ENCODE assay signal across 28 mouse cellular contexts in the genomic region with DNA sequence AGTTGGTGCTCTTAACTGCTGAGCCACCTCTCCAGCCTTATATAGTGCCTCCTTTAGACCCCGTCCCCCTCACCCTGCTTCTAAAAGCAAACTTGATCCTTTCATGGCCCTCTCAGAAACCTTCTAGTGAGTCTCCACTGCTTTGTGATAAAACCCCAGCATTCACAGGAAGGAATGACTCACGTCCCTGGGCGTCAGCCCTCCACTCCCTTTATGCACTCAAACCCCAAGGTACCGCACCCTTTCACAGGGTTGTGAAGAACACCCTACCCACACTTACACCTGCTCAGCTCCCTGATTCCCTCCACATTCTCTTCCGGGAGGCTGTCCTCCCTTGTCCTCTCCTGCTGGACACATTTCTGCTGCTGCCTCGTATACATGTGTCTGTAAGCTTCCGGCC. TPM values are rescaled to one million over a fixed set of nuclear protein-coding genes. Genes with fewer than 3 reads are reported as not detected.
DNase-seq lines count a peak whose midpoint lies in the region; ATAC-seq and TF ChIP-seq lines count a peak whose summit lies in the region.
"Had no signal": no experiment of that assay in that cellular context is flagged by ENCODE, and none has a peak within 500 bp of the region (broad histone marks: within the 10 kb centered on the region; RNA-seq: fewer than 3 reads in every experiment).

No protein-coding gene starts in this region.

- H3K4me1 ChIP-seq in heart, embryonic 12.5 days (replicated peaks): peaks cover 2% of the 10 kb centered on the region
- peaks cover 0 to 37% of the 10 kb centered on the region in 2 experiments; a peak in 2 of 4 replicates for H3K4me1 ChIP-seq in MEL (ENCODE audit: control insufficient read depth in 1 of 2, insufficient read depth in 2 of 2, low read length in 2 of 2)
- H3K4me1 ChIP-seq in stomach, embryonic 16.5 days (ENCODE audit: control insufficient read depth, insufficient read depth, low read length): no peaks in the 10 kb centered on the region
- no peaks in the 10 kb centered on the region for H3K4me1 ChIP-seq in midbrain, embryonic 11.5 days (ENCODE audit: control insufficient read depth, insufficient read depth, low read length)
- H3K4me1 ChIP-seq in forebrain, embryonic 12.5 days: no peaks in the 10 kb centered on the region
- H3K4me1 ChIP-seq: embryonic facial prominence, embryonic 13.5 days; embryonic facial prominence, embryonic 15.5 days; forebrain, embryonic 10.5 days; forebrain, embryonic 13.5 days; forebrain, embryonic 15.5 days had no signal

- peak; percentile 52 for DNase-seq in heart, adult 11 months
- peak; percentile 67 for DNase-seq in 416B (ENCODE audit: low read depth)
- peak; percentile 57 for DNase-seq in MEL (ENCODE audit: low read depth, low spot score)
- DNase-seq in midbrain, embryonic 11.5 days (ENCODE audit: low spot score, missing footprints): no peak
- no peak for DNase-seq in layer of hippocampus, postnatal 36 days
- DNase-seq: adrenal gland, adult 2 months; adrenal gland, postnatal 10 days; adrenal gland, postnatal 25 days; cerebellum, adult 11 months; cerebellum, adult 18-20 months; cerebellum, adult 8-10 months; cerebellum, adult 9-11 months; cerebellum, postnatal 14 days; cerebellum, postnatal 36 days; embryo, embryonic 11 days; forebrain, postnatal 0 days had no signal

- H3K4me3 ChIP-seq in heart, embryonic 12.5 days: no peak overlapping the region
- no peak overlapping the region for H3K4me3 ChIP-seq in MEL (ENCODE audit: control insufficient read depth in 1 of 2, insufficient read depth in 1 of 2, low read depth in 2 of 2, low read length in 2 of 2)
- H3K4me3 ChIP-seq in stomach, embryonic 16.5 days (replicated peaks; ENCODE audit: low read length): no peak overlapping the region
- no peak overlapping the region for H3K4me3 ChIP-seq in midbrain, embryonic 11.5 days (ENCODE audit: low read depth, low read length)
- no peak overlapping the region for H3K4me3 ChIP-seq in forebrain, embryonic 12.5 days (replicated peaks)
- H3K4me3 ChIP-seq: embryonic facial prominence, embryonic 13.5 days; embryonic facial prominence, embryonic 15.5 days; erythroblast, embryonic 14.5 days; forebrain, embryonic 10.5 days; forebrain, embryonic 13.5 days; forebrain, embryonic 15.5 days had no signal

- peaks cover 5% of the 10 kb centered on the region for H3K27me3 ChIP-seq in heart, embryonic 12.5 days (replicated peaks)
- no peaks in the 10 kb centered on the region for H3K27me3 ChIP-seq in MEL (ENCODE audit: control insufficient read depth in 1 of 2, insufficient read depth in 2 of 2, low read length in 2 of 2)
- no peaks in the 10 kb centered on the region for H3K27me3 ChIP-seq in stomach, embryonic 16.5 days (ENCODE audit: control insufficient read depth, insufficient read depth, low read length)
- no peaks in the 10 kb centered on the region for H3K27me3 ChIP-seq in midbrain, embryonic 11.5 days (ENCODE audit: control insufficient read depth, insufficient read depth, low read length)
- no peaks in the 10 kb centered on the region for H3K27me3 ChIP-seq in forebrain, embryonic 12.5 days
- H3K27me3 ChIP-seq: embryonic facial prominence, embryonic 13.5 days; embryonic facial prominence, embryonic 15.5 days; forebrain, embryonic 13.5 days; forebrain, embryonic 15.5 days had no signal

- no peaks in the 10 kb centered on the region for H3K36me3 ChIP-seq in heart, embryonic 12.5 days
- H3K36me3 ChIP-seq in MEL (ENCODE audit: control insufficient read depth in 1 of 2, insufficient read depth in 2 of 2, low read length in 2 of 2): peaks cover 0 to 22% of the 10 kb centered on the region in 2 experiments; a peak in 2 of 4 replicates
- no peaks in the 10 kb centered on the region for H3K36me3 ChIP-seq in stomach, embryonic 16.5 days (ENCODE audit: control insufficient read depth, insufficient read depth, low read length)
- no peaks in the 10 kb centered on the region for H3K36me3 ChIP-seq in midbrain, embryonic 11.5 days (ENCODE audit: control insufficient read depth, insufficient read depth, low read length)
- H3K36me3 ChIP-seq in forebrain, embryonic 12.5 days (replicated peaks): no peaks in the 10 kb centered on the region
- H3K36me3 ChIP-seq: embryonic facial prominence, embryonic 13.5 days; embryonic facial prominence, embryonic 15.5 days; forebrain, embryonic 10.5 days; forebrain, embryonic 15.5 days; G1E had no signal

- H3K79me2 ChIP-seq in MEL (ENCODE audit: control insufficient read depth, insufficient read depth, low read length, poor library complexity): no peaks in the 10 kb centered on the region

- H3K9me3 ChIP-seq in heart, embryonic 12.5 days (replicated peaks): no peaks in the 10 kb centered on the region; the same call in none of the 2 replicates
- H3K9me3 ChIP-seq in MEL (replicated peaks; ENCODE audit: insufficient read depth, low read length): no peaks in the 10 kb centered on the region
- no peaks in the 10 kb centered on the region for H3K9me3 ChIP-seq in stomach, embryonic 16.5 days (replicated peaks; ENCODE audit: control insufficient read depth, low read length)
- no peaks in the 10 kb centered on the region for H3K9me3 ChIP-seq in midbrain, embryonic 11.5 days (ENCODE audit: control insufficient read depth, low read length)
- no peaks in the 10 kb centered on the region for H3K9me3 ChIP-seq in forebrain, embryonic 12.5 days
- H3K9me3 ChIP-seq: embryonic facial prominence, embryonic 13.5 days; embryonic facial prominence, embryonic 15.5 days; forebrain, embryonic 10.5 days; forebrain, embryonic 13.5 days; forebrain, embryonic 15.5 days had no signal

- no peak for TF ChIP-seq EP300 in MEL (IDR thresholded peaks at IDR 0.05; ENCODE audit: low read depth in 1 of 2, low read length in 2 of 2)

- no peak for ATAC-seq in heart, embryonic 12.5 days (ENCODE audit: insufficient number of reproducible peaks, low FRiP score)
- ATAC-seq in stomach, embryonic 16.5 days (ENCODE audit: insufficient read depth, low FRiP score): peak; percentile 44; the same call in 1 of the 2 replicates
- ATAC-seq in midbrain, embryonic 11.5 days (ENCODE audit: low FRiP score): no peak
- ATAC-seq in forebrain, embryonic 12.5 days (ENCODE audit: low FRiP score): no peak
- ATAC-seq: forebrain, embryonic 13.5 days; forebrain, embryonic 15.5 days; forebrain, postnatal 0 days had no signal

- H3K4me2 ChIP-seq in heart, embryonic 12.5 days: no peak overlapping the region
- no peak overlapping the region for H3K4me2 ChIP-seq in stomach, embryonic 16.5 days (ENCODE audit: low read depth, low read length)
- no peak overlapping the region for H3K4me2 ChIP-seq in midbrain, embryonic 11.5 days
- no peak overlapping the region for H3K4me2 ChIP-seq in forebrain, embryonic 12.5 days
- H3K4me2 ChIP-seq: embryonic facial prominence, embryonic 13.5 days; embryonic facial prominence, embryonic 15.5 days; forebrain, embryonic 13.5 days; forebrain, embryonic 15.5 days had no signal

- H3K9ac ChIP-seq in heart, embryonic 12.5 days: no peak overlapping the region
- H3K9ac ChIP-seq in MEL (ENCODE audit: control insufficient read depth, low read depth, low read length, poor library complexity, severe bottlenecking): no peak overlapping the region
- no peak overlapping the region for H3K9ac ChIP-seq in stomach, embryonic 16.5 days (ENCODE audit: low read length)
- no peak overlapping the region for H3K9ac ChIP-seq in midbrain, embryonic 11.5 days (ENCODE audit: low read length)
- H3K9ac ChIP-seq in forebrain, embryonic 12.5 days: no peak overlapping the region
- H3K9ac ChIP-seq: embryonic facial prominence, embryonic 13.5 days; embryonic facial prominence, embryonic 15.5 days; forebrain, embryonic 13.5 days; forebrain, embryonic 15.5 days; forebrain, postnatal 0 days had no signal

- no peak overlapping the region for H3K27ac ChIP-seq in heart, embryonic 12.5 days (ENCODE audit: poor library complexity, severe bottlenecking)
- peak overlapping the region; percentile 34 for H3K27ac ChIP-seq in MEL (ENCODE audit: control insufficient read depth, low read depth, low read length)
- no peak overlapping the region for H3K27ac ChIP-seq in stomach, embryonic 16.5 days (ENCODE audit: low read length)
- H3K27ac ChIP-seq in midbrain, embryonic 11.5 days (ENCODE audit: low read depth, low read length): no peak overlapping the region
- no peak overlapping the region for H3K27ac ChIP-seq in forebrain, embryonic 12.5 days
- H3K27ac ChIP-seq: embryonic facial prominence, embryonic 13.5 days; embryonic facial prominence, embryonic 15.5 days; forebrain, embryonic 10.5 days; forebrain, embryonic 13.5 days; forebrain, embryonic 15.5 days had no signal

- WGBS in heart, embryonic 12.5 days: 91% methylated on average over 7 of the region's 7 CpGs
- WGBS in stomach, embryonic 16.5 days: 86% methylated on average over 7 of the region's 7 CpGs
- 93% methylated on average over 7 of the region's 7 CpGs for WGBS in midbrain, embryonic 11.5 days
- 91% methylated on average over 7 of the region's 7 CpGs for WGBS in forebrain, embryonic 12.5 days

- TF ChIP-seq CTCF in MEL (IDR thresholded peaks at IDR 0.05 in 2 of 3, conservative IDR thresholded peaks at IDR 0.05 in 1 of 3; ENCODE audit: control insufficient read depth in 1 of 3, insufficient read depth in 1 of 3, low read depth in 2 of 3, low read length in 3 of 3, poor library complexity in 1 of 3, severe bottlenecking in 1 of 3): no peak

- no peak for TF ChIP-seq RAD21 in MEL (IDR thresholded peaks at IDR 0.05; ENCODE audit: low read depth, low read length)

- TF ChIP-seq POLR2A in MEL (IDR thresholded peaks at IDR 0.05; ENCODE audit: control insufficient read depth in 1 of 2, insufficient read depth in 1 of 2, low read depth in 1 of 2, low read length in 2 of 2, poor library complexity in 1 of 2): no peak

RNA-seq across cellular contexts. Expression of a gene that starts 25.7 kb away (rescaled TPM):
- polyA plus RNA-seq in heart, embryonic 12.5 days (2016; fragmentation: Nextera tagmentation; extraction: Ambion mirVana): not detected in 2 replicates
- not detected in 2 replicates for total RNA-seq in MEL (2012; rRNA removed)
- not detected for polyA plus RNA-seq in MEL (2012; ENCODE audit: insufficient read depth in 1 of 2, insufficient read length in 2 of 2, low read depth in 1 of 2, low replicate concordance in 2 of 2, missing spikeins in 1 of 2)
- 0.21 and 0.31 TPM in 2 replicates for polyA plus RNA-seq in stomach, embryonic 16.5 days (2015; fragmentation: Nextera tagmentation; extraction: Ambion mirVana)
- not detected in 2 replicates for polyA plus RNA-seq in midbrain, embryonic 11.5 days (2014; fragmentation: Nextera tagmentation; extraction: Ambion mirVana)
- not detected for total RNA-seq in layer of hippocampus, postnatal 36 days (2021)
- polyA plus RNA-seq in forebrain, embryonic 12.5 days (2016; fragmentation: Nextera tagmentation; extraction: Ambion mirVana): not detected in 2 replicates
- total RNA-seq: adrenal gland, adult 2 months; common myeloid progenitor, adult 5-6 weeks; forebrain, postnatal 0 days had no signal
- polyA plus RNA-seq: adrenal gland, adult 2 months; C2C12; erythroblast, embryonic 14.5 days; forebrain, embryonic 13.5 days; forebrain, postnatal 0 days; G1E had no signal

RNA-seq across cellular contexts. Expression of a gene that starts 36.6 kb away (rescaled TPM):
- 49.3 and 50.8 TPM in 2 replicates for polyA plus RNA-seq in heart, embryonic 12.5 days (2016; fragmentation: Nextera tagmentation; extraction: Ambion mirVana)
- total RNA-seq in MEL (2012; rRNA removed): 12.5 and 14.8 TPM in 2 replicates
- 10 to 100 TPM in 1 of 2 experiments, not detected in 1; 15.4 TPM for polyA plus RNA-seq in MEL (2012; ENCODE audit: insufficient read depth in 1 of 2, insufficient read length in 2 of 2, low read depth in 1 of 2, low replicate concordance in 2 of 2, missing spikeins in 1 of 2)
- 72.3 and 74.1 TPM in 2 replicates for polyA plus RNA-seq in stomach, embryonic 16.5 days (2015; fragmentation: Nextera tagmentation; extraction: Ambion mirVana)
- polyA plus RNA-seq in midbrain, embryonic 11.5 days (2014; fragmentation: Nextera tagmentation; extraction: Ambion mirVana): 42.6 and 44.2 TPM in 2 replicates
- total RNA-seq in layer of hippocampus, postnatal 36 days (2021): 10 to 100 TPM; 21.0 to 21.1 TPM
- polyA plus RNA-seq in forebrain, embryonic 12.5 days (2016; fragmentation: Nextera tagmentation; extraction: Ambion mirVana): 31.0 and 31.8 TPM in 2 replicates

RNA-seq across cellular contexts. Expression of a gene that starts 46.9 kb away (rescaled TPM):
- 0.47 and 0.54 TPM in 2 replicates for polyA plus RNA-seq in heart, embryonic 12.5 days (2016; fragmentation: Nextera tagmentation; extraction: Ambion mirVana)
- 0.03 and 0.12 TPM in 2 replicates for total RNA-seq in MEL (2012; rRNA removed)
- under 1 TPM in 1 of 2 experiments, not detected in 1; 0.10 TPM for polyA plus RNA-seq in MEL (2012; ENCODE audit: insufficient read depth in 1 of 2, insufficient read length in 2 of 2, low read depth in 1 of 2, low replicate concordance in 2 of 2, missing spikeins in 1 of 2)
- 14.8 and 19.1 TPM in 2 replicates for polyA plus RNA-seq in stomach, embryonic 16.5 days (2015; fragmentation: Nextera tagmentation; extraction: Ambion mirVana)
- 0.16 and 0.36 TPM in 2 replicates for polyA plus RNA-seq in midbrain, embryonic 11.5 days (2014; fragmentation: Nextera tagmentation; extraction: Ambion mirVana)
- under 1 TPM; 0.25 to 0.35 TPM for total RNA-seq in layer of hippocampus, postnatal 36 days (2021)
- 0.09 and 0.27 TPM in 2 replicates for polyA plus RNA-seq in forebrain, embryonic 12.5 days (2016; fragmentation: Nextera tagmentation; extraction: Ambion mirVana)

Comparison
In these comparisons a context has a peak if more than half of its experiments do, and no peak if none do; other contexts are left out.
1. DNase-seq: peak in heart, adult 11 months (single experiment), 416B (single experiment) and MEL (single experiment); none in midbrain, embryonic 11.5 days (single experiment) and layer of hippocampus, postnatal 36 days (0 of 2).
2. RNA of a gene that starts 46.9 kb away (polyA plus RNA-seq): 14.8 to 19.1 TPM in stomach, embryonic 16.5 days; 0.47 to 0.54 TPM in heart, embryonic 12.5 days, 0.09 to 0.27 TPM in forebrain, embryonic 12.5 days, 0.16 to 0.36 TPM in midbrain, embryonic 11.5 days and 0.10 TPM in MEL; every median in the first group is over 10 times any median in the second.